Comparison of ENCODE assay signal across 10 mouse cellular contexts in genomic region chr11:54054257-54054656, GRCm38 (mm10). TPM values are rescaled to one million over a fixed set of nuclear protein-coding genes. Genes with fewer than 3 reads are reported as not detected.
DNase-seq lines count a peak whose midpoint lies in the region; ATAC-seq and TF ChIP-seq lines count a peak whose summit lies in the region.
"Had no signal": no experiment of that assay in that cellular context is flagged by ENCODE, and none has a peak within 500 bp of the region (broad histone marks: within the 10 kb centered on the region; RNA-seq: fewer than 3 reads in every experiment).

No protein-coding gene starts in this region.

- no peak overlapping the region for H3K4me2 ChIP-seq in kidney, embryonic 16.5 days (replicated peaks; ENCODE audit: low read depth, low read length)
- H3K4me2 ChIP-seq in CH12.LX (ENCODE audit: insufficient read depth, low read depth, poor library complexity, severe bottlenecking), result no peak overlapping the region
- H3K4me2 ChIP-seq in liver, postnatal 0 days (ENCODE audit: low read depth, low read length), result no peak overlapping the region
- no peak overlapping the region for H3K4me2 ChIP-seq in neural tube, embryonic 15.5 days
- H3K4me2 ChIP-seq: liver, embryonic 15.5 days; stomach, embryonic 15.5 days had no signal

- no peak overlapping the region for H3K9ac ChIP-seq in kidney, embryonic 16.5 days (replicated peaks; ENCODE audit: low read length)
- H3K9ac ChIP-seq in CH12.LX (ENCODE audit: insufficient read depth, low read depth), result no peak overlapping the region
- H3K9ac ChIP-seq in liver, postnatal 0 days (replicated peaks), result no peak overlapping the region
- H3K9ac ChIP-seq in neural tube, embryonic 15.5 days (replicated peaks), result no peak overlapping the region
- H3K9ac ChIP-seq: liver, embryonic 15.5 days; stomach, embryonic 15.5 days had no signal

- H3K79me2 ChIP-seq in CH12.LX (replicated peaks; ENCODE audit: control insufficient read depth, extremely low read depth, insufficient read depth, poor library complexity, severe bottlenecking), result no peaks in the 10 kb centered on the region

- 19% methylated on average over 6 of the region's 6 CpGs for WGBS in kidney, embryonic 16.5 days
- WGBS in liver, postnatal 0 days (ENCODE audit: insufficient replicate concordance), result 25% methylated on average over 6 of the region's 6 CpGs
- 36% methylated on average over 6 of the region's 6 CpGs for WGBS in neural tube, embryonic 15.5 days

- TF ChIP-seq POLR2A in CH12.LX (IDR thresholded peaks at IDR 0.05; ENCODE audit: low read depth, low read length), result no peak

- TF ChIP-seq RAD21 in CH12.LX (IDR thresholded peaks at IDR 0.05; ENCODE audit: low read depth, low read length), result peak; percentile 90

- H3K4me3 ChIP-seq in kidney, embryonic 16.5 days (ENCODE audit: low read length), result no peak overlapping the region
- H3K4me3 ChIP-seq in CH12.LX (replicated peaks in 1 of 3; ENCODE audit: low read depth in 2 of 3, low read length in 2 of 3, poor library complexity in 1 of 3), result no peak overlapping the region
- H3K4me3 ChIP-seq in liver, postnatal 0 days (ENCODE audit: low read depth, low read length), result no peak overlapping the region
- no peak overlapping the region for H3K4me3 ChIP-seq in neural tube, embryonic 15.5 days (replicated peaks)
- H3K4me3 ChIP-seq: liver, embryonic 15.5 days; stomach, embryonic 15.5 days had no signal

- no peaks in the 10 kb centered on the region for H3K27me3 ChIP-seq in kidney, embryonic 16.5 days (ENCODE audit: insufficient read depth, low read length)
- H3K27me3 ChIP-seq in CH12.LX (replicated peaks) (peaks cover under 1% of the 10 kb centered on the region), Patski (no peaks in the 10 kb centered on the region)
- H3K27me3 ChIP-seq in liver, postnatal 0 days (ENCODE audit: insufficient read depth, low read length), result no peaks in the 10 kb centered on the region
- no peaks in the 10 kb centered on the region for H3K27me3 ChIP-seq in neural tube, embryonic 15.5 days (replicated peaks)
- H3K27me3 ChIP-seq: liver, embryonic 15.5 days; stomach, embryonic 15.5 days had no signal

- H3K9me3 ChIP-seq in kidney, embryonic 16.5 days (ENCODE audit: low read length), result no peaks in the 10 kb centered on the region
- no peaks in the 10 kb centered on the region for H3K9me3 ChIP-seq in CH12.LX (replicated peaks; ENCODE audit: low read length)
- no peaks in the 10 kb centered on the region for H3K9me3 ChIP-seq in liver, postnatal 0 days (ENCODE audit: low read length)
- no peaks in the 10 kb centered on the region for H3K9me3 ChIP-seq in neural tube, embryonic 15.5 days (replicated peaks)
- H3K9me3 ChIP-seq: liver, embryonic 15.5 days; stomach, embryonic 15.5 days had no signal

- dilution Hi-C loops in CH12.LX (cut with MboI; ENCODE audit: extremely low pct_ligation_motif_present, extremely low pct_unique_long_range_greater_than_20kb, low sequenced_read_pairs), result no loop called here

- peaks cover 9% of the 10 kb centered on the region for H3K4me1 ChIP-seq in kidney, embryonic 16.5 days (ENCODE audit: insufficient read depth, low read length)
- H3K4me1 ChIP-seq in CH12.LX (ENCODE audit: control insufficient read depth in 1 of 2, insufficient read depth in 2 of 2), result no peaks in the 10 kb centered on the region
- no peaks in the 10 kb centered on the region; the same call in 1 of the 2 replicates for H3K4me1 ChIP-seq in liver, postnatal 0 days (ENCODE audit: insufficient read depth)
- H3K4me1 ChIP-seq in neural tube, embryonic 15.5 days, result peaks cover 18% of the 10 kb centered on the region

- no peak overlapping the region for H3K27ac ChIP-seq in kidney, embryonic 16.5 days (ENCODE audit: low read length)
- H3K27ac ChIP-seq in CH12.LX (ENCODE audit: insufficient read depth, low read depth), result no peak overlapping the region
- no peak overlapping the region for H3K27ac ChIP-seq in liver, postnatal 0 days (ENCODE audit: low read depth)
- no peak overlapping the region for H3K27ac ChIP-seq in neural tube, embryonic 15.5 days (replicated peaks)
- H3K27ac ChIP-seq: liver, embryonic 15.5 days; stomach, embryonic 15.5 days had no signal

- POLR2A ChIA-PET in Patski (lab: Charles Lee), result interaction anchor here (0.8 to 2.4 kb wide), 2 partner anchors 8 to 51 kb away, joined by 3 to 13 read pairs; no protein-coding TSS in a partner anchor

- in situ Hi-C loops in CH12.LX (cut with MboI; ENCODE audit: low pct_ligation_motif_present, low pct_unique_long_range_greater_than_20kb, low sequenced_read_pairs) (loop anchor here (5.0 kb wide), 1 partner anchor 52 kb away; no protein-coding TSS in a partner anchor), Patski (cut with MboI; ENCODE audit: low pct_unique_long_range_greater_than_20kb) (loop anchor here (5.0 kb wide), 1 partner anchor 33 kb away; no protein-coding TSS in a partner anchor)

- ATAC-seq in kidney, embryonic 16.5 days (ENCODE audit: low FRiP score, low TSS enrichment), result no peak; the same call in 1 of the 2 replicates
- ATAC-seq in Patski, result peak; percentile 42
- no peak for ATAC-seq in liver, postnatal 0 days
- ATAC-seq in neural tube, embryonic 15.5 days (ENCODE audit: low FRiP score), result no peak

- DNase-seq in kidney, adult 11 months, result peak; percentile 46
- DNase-seq in CH12.LX (ENCODE audit: extremely low read depth) (peak; percentile 76), Patski (ENCODE audit: low read depth, low spot score) (no peak)
- DNase-seq in embryo, embryonic 10.5 days (ENCODE audit: low spot score), result peak; percentile 86
- DNase-seq in liver, postnatal 0 days, result no peak
- peak; percentile 49 for DNase-seq in thymus, postnatal 25 days

- TF ChIP-seq CTCF in CH12.LX (conservative IDR thresholded peaks at IDR 0.05 in 1 of 2, IDR thresholded peaks at IDR 0.05 in 1 of 2; ENCODE audit: low read depth in 2 of 2, low read length in 2 of 2) (peak; percentile 43 to 94; a peak in 3 of 4 replicates), Patski (IDR thresholded peaks at IDR 0.05) (no peak)
- peak; percentile 85 for TF ChIP-seq CTCF in liver, postnatal 0 days (IDR thresholded peaks at IDR 0.05; ENCODE audit: low read depth)

- TF ChIP-seq EP300 in CH12.LX (IDR thresholded peaks at IDR 0.05; ENCODE audit: low read length), result no peak
- TF ChIP-seq EP300 in liver, postnatal 0 days (IDR thresholded peaks at IDR 0.05; ENCODE audit: low read depth), result no peak

- H3K36me3 ChIP-seq in kidney, embryonic 16.5 days (ENCODE audit: insufficient read depth, low read length), result 0 out of 2 replicates have a peak, but pooled peaks cover 2% of the 10 kb centered on the region
- H3K36me3 ChIP-seq in CH12.LX (replicated peaks in 1 of 2; ENCODE audit: control insufficient read depth in 1 of 2, insufficient read depth in 1 of 2, low read length in 1 of 2), result no peaks in the 10 kb centered on the region
- H3K36me3 ChIP-seq in liver, postnatal 0 days (replicated peaks; ENCODE audit: insufficient read depth, low read length), result no peaks in the 10 kb centered on the region
- no peaks in the 10 kb centered on the region for H3K36me3 ChIP-seq in neural tube, embryonic 15.5 days
- H3K36me3 ChIP-seq: liver, embryonic 15.5 days had no signal

- CTCF ChIA-PET in Patski (lab: Charles Lee), result interaction anchor here (0.8 to 10.1 kb wide), 20 partner anchors 8 to 123 kb away, joined by 3 to 103 read pairs (median 6); no protein-coding TSS in a partner anchor

TF ChIP-seq in CH12.LX, 34 proteins besides CTCF, POLR2A, EP300 and RAD21 (continues in another document):
- TF ChIP-seq HCFC1 (IDR thresholded peaks at IDR 0.05; ENCODE audit: low read depth, low read length), result no peak
- TF ChIP-seq IRF4 (IDR thresholded peaks at IDR 0.05; ENCODE audit: low read depth, low read length), result no peak
- no peak for TF ChIP-seq MAX (IDR thresholded peaks at IDR 0.05; ENCODE audit: low read length)
- TF ChIP-seq BHLHE40 (IDR thresholded peaks at IDR 0.05; ENCODE audit: low read depth, low read length), result no peak
- TF ChIP-seq ETS1 (conservative IDR thresholded peaks at IDR 0.05; ENCODE audit: low read depth, low read length), result no peak
- TF ChIP-seq ZC3H11A (IDR thresholded peaks at IDR 0.05; ENCODE audit: low read depth, low read length), result peak; percentile 60
- TF ChIP-seq ELF1 (IDR thresholded peaks at IDR 0.05; ENCODE audit: low read depth, low read length), result 0 out of 2 replicates have a peak, but pooled peaks have one; percentile 25
- no peak for TF ChIP-seq MAFK (IDR thresholded peaks at IDR 0.05; ENCODE audit: insufficient replicate concordance, low read length)
- TF ChIP-seq NELFE (IDR thresholded peaks at IDR 0.05; ENCODE audit: low read depth, low read length), result peak; percentile 48; the same call in 1 of the 2 replicates
- TF ChIP-seq ZNF384 (IDR thresholded peaks at IDR 0.05; ENCODE audit: low read depth, low read length), result no peak
- TF ChIP-seq GABPA (IDR thresholded peaks at IDR 0.05; ENCODE audit: insufficient replicate concordance, low read depth, low read length), result no peak
- TF ChIP-seq ZKSCAN1 (IDR thresholded peaks at IDR 0.05; ENCODE audit: borderline replicate concordance, low read depth, low read length), result no peak
- no peak for TF ChIP-seq MYC (IDR thresholded peaks at IDR 0.05; ENCODE audit: low read depth, low read length)

RNA-seq across cellular contexts. Expression of gene Pdlim4, which starts 14.6 kb away (rescaled TPM):
- polyA plus RNA-seq in kidney, embryonic 16.5 days (2015; fragmentation: Nextera tagmentation; extraction: Ambion mirVana), result 50.3 and 55.0 TPM in 2 replicates
- not detected in 2 replicates for total RNA-seq in CH12.LX (2012; rRNA removed)
- not detected in 2 replicates for total RNA-seq in CH12.LX (2014; rRNA removed)
- not detected in 2 replicates for polyA plus RNA-seq in CH12.LX (2012; ENCODE audit: insufficient read length, low read depth)
- 0.51 TPM for polyA plus RNA-seq in Patski (2021)
- 4.0 TPM in 2 replicates for polyA plus RNA-seq in liver, postnatal 0 days (2015; fragmentation: Nextera tagmentation; extraction: Ambion mirVana)
- polyA plus RNA-seq in neural tube, embryonic 15.5 days (2015; fragmentation: Nextera tagmentation; extraction: Ambion mirVana), result 34.4 and 45.7 TPM in 2 replicates

RNA-seq across cellular contexts. Expression of gene Slc22a4, which starts 26.4 kb away (rescaled TPM):
- 1.00 and 1.2 TPM in 2 replicates for polyA plus RNA-seq in kidney, embryonic 16.5 days (2015; fragmentation: Nextera tagmentation; extraction: Ambion mirVana)
- total RNA-seq in CH12.LX (2012; rRNA removed) (not detected in 2 replicates), CH12.LX (2014; rRNA removed) (not detected in 2 replicates)
- polyA plus RNA-seq in CH12.LX (2012; ENCODE audit: insufficient read length, low read depth) (not detected in 2 replicates), Patski (2021) (42.3 TPM)
- polyA plus RNA-seq in liver, postnatal 0 days (2015; fragmentation: Nextera tagmentation; extraction: Ambion mirVana), result 12.9 and 13.4 TPM in 2 replicates
- polyA plus RNA-seq in neural tube, embryonic 15.5 days (2015; fragmentation: Nextera tagmentation; extraction: Ambion mirVana), result 5.9 TPM in 2 replicates

RNA-seq across cellular contexts. Expression of gene P4ha2, which starts 45.6 kb away (rescaled TPM):
- 38.1 and 43.0 TPM in 2 replicates for polyA plus RNA-seq in kidney, embryonic 16.5 days (2015; fragmentation: Nextera tagmentation; extraction: Ambion mirVana)
- total RNA-seq in CH12.LX (2012; rRNA removed) (5.0 and 10.0 TPM in 2 replicates), CH12.LX (2014; rRNA removed) (7.9 and 10.1 TPM in 2 replicates)
- polyA plus RNA-seq in CH12.LX (2012; ENCODE audit: insufficient read length, low read depth) (3.6 and 4.2 TPM in 2 replicates), Patski (2021) (66.8 TPM)
- 2.4 and 2.7 TPM in 2 replicates for polyA plus RNA-seq in liver, postnatal 0 days (2015; fragmentation: Nextera tagmentation; extraction: Ambion mirVana)
- 16.7 and 18.5 TPM in 2 replicates for polyA plus RNA-seq in neural tube, embryonic 15.5 days (2015; fragmentation: Nextera tagmentation; extraction: Ambion mirVana)

Comparison
In these comparisons a context has a peak if more than half of its experiments do, and no peak if none do; other contexts are left out.
1. DNase-seq: peak in kidney, adult 11 months (single experiment), CH12.LX (single experiment), embryo, embryonic 10.5 days (single experiment) and thymus, postnatal 25 days (single experiment); none in Patski (single experiment) and liver, postnatal 0 days (single experiment).